Mouse (Mus musculus) CH12F3 (cell line): ENCODE results near the gene Tecpr2.
"Not testable (repeated sequence)": the region's sequence is repeated elsewhere in the genome, so short reads cannot be mapped to it uniquely, and the experiment has no call there.

Experiments
- in situ Hi-C: fragments of 300-500 bp; cut with MboI; formaldehyde crosslinking; loops from 2 replicates; pipeline ENCODE4 v1.14.3; 2020; ENCODE audit warnings: low sequenced_read_pairs

The Tecpr2 gene

DNA sequence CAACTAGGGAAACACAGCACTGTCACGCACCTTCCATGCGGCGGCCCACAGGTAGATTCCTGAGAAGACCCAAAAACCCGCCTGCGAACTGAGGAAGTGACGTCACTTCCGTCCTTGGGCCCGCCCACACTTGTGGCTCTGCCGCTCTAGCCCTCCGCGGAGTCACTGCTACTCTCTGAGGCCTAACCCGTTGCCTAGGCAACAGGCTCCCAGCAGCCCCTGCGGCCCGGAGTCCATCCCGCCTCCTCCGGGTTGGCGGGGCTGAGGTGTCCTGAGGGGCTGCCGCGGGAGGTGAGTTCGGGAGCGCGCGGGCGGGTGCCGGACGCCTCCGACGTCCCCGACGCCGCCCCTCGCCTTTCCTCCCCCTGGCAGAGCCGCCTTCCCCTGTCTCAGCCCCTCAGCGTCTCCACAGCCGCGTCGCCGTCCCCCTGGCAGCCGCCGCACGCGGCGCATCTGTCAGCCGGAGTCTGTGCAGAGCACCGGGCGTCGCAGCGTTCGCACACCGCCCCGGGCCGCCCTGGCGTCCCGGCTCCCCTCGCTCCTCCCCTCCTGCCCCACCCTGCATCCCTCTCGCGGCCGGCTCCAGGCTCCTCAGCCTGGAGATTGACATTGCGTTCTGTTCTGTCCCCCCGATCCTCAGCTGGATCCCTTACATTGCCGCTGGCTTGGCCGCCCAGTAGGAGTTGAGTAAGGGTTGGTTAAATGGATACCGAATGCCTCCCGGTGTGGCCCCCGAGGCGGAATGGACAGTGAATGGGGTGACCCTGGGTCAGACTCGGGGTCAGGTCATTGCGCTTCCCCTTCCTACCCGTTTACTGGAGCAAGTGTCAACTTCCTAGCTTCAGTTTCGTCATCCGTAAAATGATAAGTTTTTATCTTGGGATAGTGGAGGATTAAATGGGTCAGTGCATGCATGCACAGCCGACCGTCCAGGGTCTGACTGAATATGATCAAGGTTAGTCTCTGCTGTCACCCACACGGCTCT, at the start of gene Tecpr2, which contains the start of gene Cinp:
Gene Tecpr2 (plus strand): TSS at position 229 of the 985 bp plus-strand sequence.
Gene Cinp (minus strand): TSS at position 110 of the 985 bp plus-strand sequence.
- in situ Hi-C loops = no loop called here

DNA sequence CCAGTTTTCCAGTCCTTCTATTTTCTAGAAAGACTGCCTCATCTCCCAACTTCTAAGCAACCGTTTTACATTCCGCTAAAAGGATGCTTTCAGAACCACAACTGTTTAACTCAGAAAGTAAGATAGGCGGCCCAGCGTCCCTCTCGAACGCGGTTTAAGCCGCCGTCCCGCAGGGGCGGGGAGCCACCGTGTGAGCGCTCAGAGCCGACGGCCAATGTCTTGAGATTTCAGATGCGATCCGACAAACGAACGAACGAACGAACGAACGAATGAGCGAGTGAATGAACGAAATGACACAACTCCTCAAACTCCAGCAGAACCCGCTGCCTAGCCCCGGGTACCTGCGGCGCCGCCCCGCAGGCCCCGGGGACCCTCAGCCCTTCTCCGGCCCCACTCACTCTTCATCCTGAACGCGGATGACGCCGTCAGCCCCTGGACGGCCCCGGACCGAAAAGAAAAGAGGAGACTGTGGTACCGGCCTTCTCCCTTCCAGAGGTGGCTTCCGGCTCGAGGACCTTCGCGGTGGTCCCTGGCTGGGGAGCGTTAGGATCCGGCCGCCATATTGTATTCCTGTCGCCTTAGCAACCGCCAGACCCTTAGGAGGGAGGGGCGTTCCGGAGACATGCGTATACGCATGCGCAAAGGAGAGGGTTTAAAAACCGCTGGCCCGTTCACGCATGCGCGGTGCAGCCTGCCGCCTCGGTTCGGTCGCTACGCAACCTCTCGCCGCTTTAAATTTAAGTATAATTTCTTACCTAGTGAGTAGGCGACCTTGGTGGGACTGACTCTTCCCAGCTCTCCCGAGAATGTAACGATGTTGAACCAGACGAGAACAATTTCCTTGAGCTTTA, 48.5 kb upstream of the Tecpr2 start, which contains the start of gene Mok:
Gene Mok (minus strand): TSS at position 592 of the 851 bp plus-strand sequence.
- in situ Hi-C loops = loop anchor here (10.0 to 25.0 kb wide), 2 partner anchors 228 to 396 kb away; partner anchors contain the start of genes Dync1h1 and Ppp2r5c

DNA sequence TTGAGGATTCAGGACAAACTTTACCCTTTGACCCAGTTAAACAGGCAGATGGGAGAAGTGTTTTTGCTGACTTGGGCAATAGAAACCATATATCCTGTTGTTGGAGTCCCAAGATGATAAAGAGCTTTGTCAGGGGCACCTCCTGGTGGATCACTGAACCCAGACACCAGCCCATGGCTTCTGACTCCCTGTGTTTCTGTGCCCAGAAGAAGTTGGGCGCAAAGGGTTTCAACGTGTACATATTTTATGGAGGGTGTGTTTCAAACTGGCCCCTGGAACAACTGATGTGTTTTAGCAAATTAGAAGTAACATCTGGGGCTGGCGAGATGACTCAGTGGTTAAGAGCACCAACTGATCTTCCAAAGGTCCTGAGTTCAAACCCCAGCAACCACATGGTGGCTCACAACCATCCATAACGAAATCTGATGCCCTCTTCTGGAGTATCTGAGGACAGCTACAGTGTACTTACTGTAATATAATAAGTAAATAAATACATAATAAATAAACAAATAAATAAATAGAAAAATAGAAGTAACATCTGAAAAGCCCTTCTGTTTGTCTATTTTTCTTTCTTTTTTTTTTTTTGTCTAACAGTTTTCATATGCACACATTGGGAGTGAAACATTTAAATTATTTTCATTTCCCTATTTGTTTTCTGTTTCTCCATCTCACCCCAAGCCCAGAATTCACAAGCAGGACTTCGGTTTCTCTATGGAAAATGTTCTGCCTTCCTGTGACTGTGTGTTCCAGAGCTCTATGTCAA, 47.2 kb upstream of the Tecpr2 start:
- in situ Hi-C loops = loop anchor here (10.0 to 25.0 kb wide), 2 partner anchors 230 to 397 kb away; partner anchors contain the start of genes Dync1h1 and Ppp2r5c

DNA sequence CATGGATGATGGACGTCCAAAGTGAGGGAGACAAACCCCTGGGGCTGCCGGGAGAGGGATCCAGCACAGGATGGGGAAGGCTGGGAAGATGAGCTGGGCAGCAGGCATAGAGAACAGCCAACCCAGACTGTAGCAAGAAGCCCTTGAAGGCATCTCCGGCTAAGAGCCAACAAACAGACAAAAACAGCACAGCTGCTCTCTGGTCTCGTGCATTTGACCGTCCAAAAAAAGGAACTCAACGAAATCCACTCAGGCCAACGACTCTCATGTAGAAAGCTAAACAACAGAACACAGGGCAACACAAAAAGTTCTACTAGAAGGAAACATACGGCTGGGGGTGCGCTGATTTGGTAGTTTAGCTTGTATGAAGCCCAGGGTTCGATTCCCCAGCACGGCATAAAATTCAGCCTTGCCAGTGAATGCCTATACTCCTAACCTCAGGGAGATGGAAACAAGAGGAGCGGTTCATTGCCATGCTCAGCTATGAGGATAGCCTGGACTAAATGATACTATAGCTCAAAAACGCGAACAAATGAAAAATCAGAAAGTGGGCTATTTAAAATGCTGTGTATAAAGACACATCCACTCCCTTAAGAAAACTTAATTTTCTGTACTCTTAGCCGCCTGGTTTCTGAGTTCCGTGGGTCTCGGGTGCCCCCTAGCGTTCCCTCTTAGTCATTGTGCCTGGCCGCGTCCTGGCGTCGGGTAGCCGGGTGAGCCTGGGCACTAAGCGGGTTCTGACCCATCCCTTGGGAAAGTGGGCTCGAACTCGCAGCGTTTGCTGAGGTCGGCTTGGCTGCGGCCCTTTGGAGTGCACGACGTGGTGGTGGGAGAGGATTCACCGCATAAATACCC, 45.6 kb upstream of the Tecpr2 start:
- in situ Hi-C loops = loop anchor here (10.0 to 25.0 kb wide), 2 partner anchors 231 to 399 kb away; partner anchors contain the start of genes Dync1h1 and Ppp2r5c

DNA sequence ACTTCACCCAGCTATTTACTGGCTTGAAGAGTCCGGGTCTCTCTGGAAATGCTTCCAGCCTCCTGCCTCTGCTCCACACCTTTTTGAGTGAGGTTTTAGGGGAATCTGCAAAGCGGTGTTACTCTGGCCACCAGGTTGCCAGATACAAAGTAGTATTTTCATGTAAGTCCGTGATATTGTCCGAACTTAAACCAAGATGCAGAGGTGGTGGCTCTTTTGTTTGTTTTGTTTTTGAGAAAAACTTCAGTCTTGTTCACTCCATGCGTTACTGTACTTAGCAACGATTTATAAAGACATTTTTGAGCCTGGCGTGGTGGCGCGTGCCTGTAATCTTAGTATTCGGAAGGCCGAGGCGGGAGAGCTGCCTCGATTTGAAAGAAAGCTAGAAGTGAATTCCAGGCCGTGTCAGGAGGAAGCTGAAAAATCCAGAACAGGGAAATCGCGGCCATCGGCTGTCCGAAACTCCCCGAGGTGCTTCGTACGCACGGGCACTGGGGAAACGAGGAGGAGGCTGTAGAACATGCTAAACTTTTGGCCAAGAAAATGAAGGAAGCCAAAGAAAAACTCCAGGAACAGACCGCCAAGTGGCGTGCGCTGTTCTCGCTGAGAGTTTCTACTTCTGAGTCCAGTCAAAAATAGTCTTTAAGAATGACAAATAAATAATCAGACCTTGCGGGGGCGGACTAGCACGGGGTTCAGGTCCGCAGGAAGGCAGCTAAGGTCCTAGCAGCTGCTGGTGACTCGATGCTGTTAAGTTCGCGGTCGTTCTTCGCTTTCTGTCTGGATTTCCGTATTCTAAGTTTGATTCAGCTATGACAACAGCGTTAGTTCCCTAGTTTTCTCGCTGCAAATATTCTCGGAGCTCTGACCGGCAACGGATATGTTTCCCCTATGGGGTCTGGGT, 44.6 kb upstream of the Tecpr2 start:
- in situ Hi-C loops = loop anchor here (10.0 to 25.0 kb wide), 2 partner anchors 232 to 400 kb away; partner anchors contain the start of genes Dync1h1 and Ppp2r5c

DNA sequence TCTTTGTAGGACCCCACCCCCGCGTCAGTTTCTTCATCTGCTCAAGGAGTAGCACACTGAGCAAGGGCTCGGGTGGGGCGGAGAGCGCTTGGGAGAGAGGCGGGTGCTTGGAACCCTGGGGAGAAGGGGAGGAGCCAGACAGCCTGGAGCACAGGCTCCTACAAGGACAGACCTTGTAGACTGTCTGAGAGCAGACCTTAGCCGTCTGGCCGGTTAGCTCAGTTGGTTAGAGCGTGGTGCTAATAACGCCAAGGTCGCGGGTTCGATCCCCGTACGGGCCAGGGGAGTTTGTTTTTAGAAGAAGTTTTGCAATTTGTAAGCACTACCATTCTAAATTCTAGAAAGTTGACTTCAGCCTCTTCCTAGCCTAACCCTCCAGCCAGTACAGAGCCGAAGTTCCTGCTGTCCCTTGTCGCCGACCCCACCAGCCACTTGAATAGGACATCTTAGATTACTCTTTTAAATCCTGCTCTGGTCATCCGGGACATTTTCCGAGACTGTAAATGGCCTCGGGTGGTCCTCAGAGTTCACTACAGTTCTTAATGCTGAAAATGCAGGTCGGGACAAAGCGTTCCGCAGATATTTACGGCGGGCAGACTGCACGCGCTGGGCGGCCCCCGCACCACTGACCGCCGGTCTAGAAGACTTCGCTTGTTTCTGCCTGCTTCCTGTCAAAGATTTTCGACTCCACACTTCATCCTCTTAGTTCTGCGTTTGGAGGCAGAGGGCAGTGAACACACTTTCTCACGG, 43.8 kb upstream of the Tecpr2 start:
- in situ Hi-C loops = loop anchor here (10.0 to 25.0 kb wide), 2 partner anchors 233 to 401 kb away; partner anchors contain the start of genes Dync1h1 and Ppp2r5c

DNA sequence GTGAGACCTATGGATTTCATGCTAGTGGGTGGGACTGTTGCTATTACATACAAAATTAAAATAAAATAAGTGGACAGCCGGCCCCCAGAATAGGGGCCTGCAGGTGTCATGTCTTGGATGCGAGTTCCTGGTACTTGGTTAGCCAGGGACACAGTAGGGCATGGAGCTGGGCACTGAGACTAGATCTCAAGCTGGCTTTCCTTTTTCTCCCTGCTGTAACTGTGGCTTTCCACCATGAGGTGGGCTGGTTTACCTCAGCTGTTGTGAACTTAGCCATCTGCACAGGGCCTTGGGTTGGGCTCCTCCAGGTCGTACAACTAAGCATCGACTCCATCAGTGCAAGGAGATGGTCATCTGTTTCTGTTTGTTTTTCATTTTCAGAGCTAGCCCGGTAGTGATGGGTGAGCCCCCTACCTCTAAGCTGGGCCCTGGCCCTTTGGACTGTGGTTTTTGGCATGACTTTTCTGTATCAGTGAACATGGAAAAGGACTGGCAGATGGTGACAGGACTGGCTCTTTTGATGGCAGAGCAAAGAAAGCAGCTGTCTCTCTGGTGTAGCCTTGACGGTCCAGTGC, 42.8 kb upstream of the Tecpr2 start:
- in situ Hi-C loops = loop anchor here (10.0 to 25.0 kb wide), 2 partner anchors 234 to 401 kb away; partner anchors contain the start of genes Dync1h1 and Ppp2r5c

DNA sequence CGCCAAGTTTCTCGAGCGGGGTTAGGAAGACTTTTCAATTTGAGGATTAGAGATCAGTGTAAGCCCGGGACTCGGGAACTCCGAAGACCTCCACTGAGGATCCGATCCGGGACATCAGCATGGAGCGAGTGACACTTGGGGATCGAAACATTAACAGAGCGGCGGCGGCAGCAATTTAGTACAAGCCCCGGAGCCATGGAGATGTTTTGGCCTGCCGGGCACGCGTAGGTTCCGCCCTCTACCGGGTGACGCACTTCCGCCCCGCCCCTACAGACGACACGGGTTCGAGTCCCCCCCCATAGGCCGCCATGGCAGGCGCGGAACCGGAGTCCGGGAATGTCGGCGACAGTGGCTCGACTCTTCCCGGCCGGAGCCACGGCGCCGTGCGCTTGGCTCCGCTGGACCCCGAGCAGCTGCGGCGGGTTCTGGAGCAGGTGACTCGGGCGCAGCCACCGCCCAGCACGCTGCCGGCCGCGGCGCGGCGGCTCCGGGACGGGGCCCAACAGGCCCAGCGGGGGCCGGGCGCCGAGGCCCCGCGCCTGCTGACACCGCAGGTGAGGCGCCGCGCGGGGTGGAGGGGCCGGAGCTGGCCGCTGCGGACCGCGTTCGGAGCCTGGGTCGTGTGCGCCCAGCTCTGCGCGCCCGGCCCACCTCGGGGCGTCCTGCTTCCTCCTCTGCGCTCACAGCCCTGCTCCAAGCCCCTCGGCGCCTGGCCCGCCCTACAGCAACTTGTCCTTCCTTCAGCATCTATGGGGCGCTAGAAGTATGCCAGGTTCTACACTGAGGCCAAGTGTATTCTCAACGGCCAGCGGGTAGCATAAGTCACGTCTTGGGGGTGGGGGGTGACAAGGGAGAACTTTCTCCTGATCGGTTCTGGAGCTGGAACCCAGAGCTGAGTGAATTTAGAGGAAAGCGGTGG, 38.8 kb upstream of the Tecpr2 start, which contains the start of gene Zfp839:
Gene Zfp839 (plus strand): TSS at position 244 of the 919 bp plus-strand sequence.
- in situ Hi-C loops = no loop called here

DNA sequence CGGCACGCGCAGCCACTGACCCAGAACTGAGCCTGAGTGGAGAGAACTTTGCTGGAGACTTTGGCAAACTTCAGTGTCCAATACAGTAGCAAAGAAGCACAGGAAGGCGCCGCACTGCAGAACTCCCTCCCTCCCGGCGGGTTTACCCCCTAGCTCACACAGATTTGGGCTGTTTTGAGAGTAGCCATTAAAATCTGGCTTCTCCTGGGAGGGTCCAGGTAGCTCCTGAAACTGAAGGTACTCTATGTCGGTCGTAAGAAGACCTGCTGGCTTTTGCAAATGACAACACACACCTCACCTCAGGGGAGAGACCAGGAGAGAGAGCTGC, 38.2 kb upstream of the Tecpr2 start:
- in situ Hi-C loops = no loop called here

DNA sequence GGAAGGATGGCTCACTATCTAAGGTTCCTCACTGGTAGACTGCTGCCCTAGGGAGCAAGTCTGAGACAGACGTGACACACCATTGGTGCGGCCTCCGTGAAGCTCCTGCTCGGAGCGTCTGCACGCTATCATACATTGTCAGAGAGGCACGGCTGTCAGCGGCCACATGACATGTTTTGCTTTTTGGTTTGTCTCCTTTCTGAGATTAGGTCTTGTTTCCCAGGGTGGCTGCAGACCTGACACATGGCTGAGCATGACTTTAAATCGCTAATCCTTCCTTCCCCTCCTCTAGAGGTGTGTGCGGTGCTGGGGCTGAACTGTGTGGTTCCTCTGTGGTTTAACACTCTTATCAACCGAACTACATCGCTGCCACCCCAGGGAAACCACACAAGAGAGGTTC, 37.6 kb upstream of the Tecpr2 start:
- in situ Hi-C loops = no loop called here

DNA sequence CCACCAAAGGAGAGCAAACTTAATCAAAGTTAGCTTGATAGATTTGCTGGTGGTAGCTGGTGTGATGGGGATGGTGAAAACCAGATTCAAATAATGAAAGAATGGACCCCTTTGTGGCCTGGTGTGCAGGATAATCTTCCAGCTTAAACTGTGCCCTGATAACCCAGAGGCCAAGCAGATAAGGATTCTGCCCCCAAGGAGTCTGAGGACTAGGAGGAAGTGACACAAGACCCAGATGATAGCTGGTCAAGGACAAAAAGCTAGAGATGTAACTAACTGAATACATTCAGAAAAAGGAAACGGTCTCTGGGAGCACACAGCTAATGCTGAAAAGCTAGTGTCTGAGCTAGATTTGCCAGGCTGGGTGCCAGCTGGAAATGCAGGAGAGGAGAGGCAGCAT, 37.1 kb upstream of the Tecpr2 start:
- in situ Hi-C loops = no loop called here

DNA sequence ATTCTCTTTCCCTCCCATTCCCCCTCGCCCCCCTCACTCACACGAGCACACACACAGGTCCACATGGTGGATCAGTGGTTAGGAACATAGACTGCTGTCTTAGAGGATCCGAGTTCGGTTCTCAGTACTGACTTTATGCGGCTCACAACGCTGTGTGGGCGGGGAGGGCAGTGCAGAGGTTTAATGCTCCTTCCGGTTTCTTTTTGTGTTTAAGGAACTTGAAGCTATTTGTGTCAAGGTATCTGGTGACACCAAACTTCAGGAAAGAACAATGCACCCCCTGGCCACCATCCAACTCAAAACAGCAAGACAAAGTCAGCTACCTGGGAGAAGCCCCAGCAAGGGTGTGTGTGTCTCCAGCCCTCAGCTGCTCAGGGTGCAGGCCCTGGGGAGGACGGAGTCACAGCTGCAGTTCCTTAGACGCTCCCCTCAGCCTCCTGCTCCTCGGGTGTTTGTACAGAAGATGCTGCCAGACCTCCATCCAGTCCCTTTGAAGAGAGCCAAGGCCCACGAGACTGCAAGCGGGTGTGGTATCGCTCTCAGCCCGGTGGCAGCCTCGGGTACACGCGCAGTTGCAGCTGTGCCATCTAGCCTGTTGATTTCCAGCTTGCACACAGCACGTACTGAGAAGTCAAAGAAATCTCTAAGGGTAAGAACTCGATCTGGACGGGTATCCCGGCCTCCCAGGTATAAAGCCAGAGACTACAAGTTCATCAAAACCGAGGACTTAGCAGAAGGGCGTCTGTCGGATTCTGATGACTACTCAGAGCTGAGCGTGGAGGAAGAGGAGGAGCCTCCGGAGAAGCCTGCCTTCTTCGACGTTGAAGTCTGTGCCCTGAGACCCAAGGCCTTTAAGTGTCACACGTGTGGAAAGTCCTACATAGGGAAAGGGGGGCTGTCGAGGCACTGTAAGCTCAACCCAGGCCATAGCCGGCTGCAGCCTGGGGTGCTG, 34.0 kb upstream of the Tecpr2 start:
- in situ Hi-C loops = no loop called here

DNA sequence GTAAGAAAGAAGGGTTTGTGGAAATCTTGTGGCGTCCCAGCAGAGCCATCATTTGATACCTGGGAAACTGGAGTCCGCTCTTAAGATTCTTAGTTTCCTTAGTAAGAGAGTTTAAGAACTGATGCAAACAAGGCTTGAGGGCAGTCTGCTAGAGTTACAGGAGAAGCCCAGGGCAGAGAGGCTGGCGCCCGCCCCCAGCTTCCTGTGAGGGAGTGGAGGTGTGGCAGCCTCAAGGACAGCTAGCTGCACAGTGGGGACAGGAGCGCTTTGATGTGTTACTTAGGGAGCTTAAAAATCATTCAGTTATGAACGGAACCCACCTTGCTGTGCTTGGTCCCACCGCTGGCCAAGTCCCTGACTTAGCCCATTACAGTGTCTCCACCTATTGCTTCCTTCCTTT, 31.9 kb upstream of the Tecpr2 start:
- in situ Hi-C loops = no loop called here

DNA sequence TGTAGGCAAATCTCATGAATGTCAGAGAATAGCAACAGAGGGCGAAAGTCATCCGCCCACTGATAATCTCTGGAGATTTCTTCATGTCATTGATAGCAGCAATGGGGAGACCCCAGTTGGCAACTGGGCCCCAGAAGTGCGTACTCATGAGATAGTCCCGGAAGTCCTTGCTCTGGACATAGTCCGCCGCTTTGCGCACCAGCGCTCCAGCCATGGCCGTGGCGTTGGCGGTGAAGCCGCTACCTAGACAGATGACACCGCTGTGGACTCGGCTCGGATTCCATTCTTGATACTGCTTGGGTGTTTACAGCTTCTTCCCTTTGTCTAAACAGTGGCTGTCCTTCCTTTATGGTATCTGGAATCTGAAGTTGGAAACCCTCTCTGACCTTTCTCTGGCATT, 30.4 kb upstream of the Tecpr2 start:
- in situ Hi-C loops = not testable (repeated sequence)

DNA sequence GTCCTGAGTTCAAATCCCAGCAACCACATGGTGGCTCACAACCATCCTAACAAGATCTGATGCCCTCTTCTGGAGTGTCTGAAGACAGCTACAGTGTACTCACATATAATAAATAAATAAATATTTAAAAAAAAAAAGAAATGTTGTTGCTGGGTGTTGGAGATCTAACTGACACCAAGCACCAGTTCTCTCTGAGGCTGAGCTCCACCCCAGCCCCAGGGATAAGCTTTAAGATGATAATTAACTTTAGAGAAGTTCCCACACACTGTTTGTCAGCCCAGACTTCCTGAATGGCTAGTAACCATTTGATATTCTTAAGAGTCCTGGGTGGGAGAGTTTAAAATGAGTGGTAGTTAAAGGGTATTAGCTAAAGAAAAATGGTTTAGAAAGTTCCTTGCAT, 28.8 kb upstream of the Tecpr2 start:
- in situ Hi-C loops = no loop called here
